Mouse (Mus musculus): ENCODE results near the gene Dnah12.
"Not testable (repeated sequence)": the region's sequence is repeated elsewhere in the genome, so short reads cannot be mapped to it uniquely, and the experiment has no call there.

Dnah12 gene

GRCm38 (mm10) chr14:26691363-26691762, 1.7 kb upstream of the Dnah12 start:
- in situ Hi-C loops (cut with MboI; ENCODE audit: low pct_unique_long_range_greater_than_20kb in 1 of 2, low sequenced_read_pairs in 2 of 2, unreplicated experiment in 1 of 2), result no loop called here

GRCm38 (mm10) chr14:26697912-26698311, 4.8 kb downstream of the Dnah12 start:
- in situ Hi-C loops (cut with MboI; ENCODE audit: low pct_unique_long_range_greater_than_20kb in 1 of 2, low sequenced_read_pairs in 2 of 2, unreplicated experiment in 1 of 2), result no loop called here

- in situ Hi-C loops (cut with MboI; ENCODE audit: low pct_unique_long_range_greater_than_20kb in 1 of 2, low sequenced_read_pairs in 2 of 2, unreplicated experiment in 1 of 2), result not testable (repeated sequence)
Observed at GRCm38 (mm10) chr14:26705246-26705645, 12.2 kb downstream of the Dnah12 start.

GRCm38 (mm10) chr14:26719696-26720095, 26.6 kb downstream of the Dnah12 start:
- in situ Hi-C loops (cut with MboI; ENCODE audit: low pct_unique_long_range_greater_than_20kb in 1 of 2, low sequenced_read_pairs in 2 of 2, unreplicated experiment in 1 of 2), result not testable (repeated sequence)

- in situ Hi-C loops (cut with MboI; ENCODE audit: low pct_unique_long_range_greater_than_20kb in 1 of 2, low sequenced_read_pairs in 2 of 2, unreplicated experiment in 1 of 2), result no loop called here
Observed at GRCm38 (mm10) chr14:26724898-26725297, 31.8 kb downstream of the Dnah12 start.

GRCm38 (mm10) chr14:26758566-26758965, 65.5 kb downstream of the Dnah12 start:
- in situ Hi-C loops (cut with MboI; ENCODE audit: low pct_unique_long_range_greater_than_20kb in 1 of 2, low sequenced_read_pairs in 2 of 2, unreplicated experiment in 1 of 2), result no loop called here

GRCm38 (mm10) chr14:26764827-26765226, 71.8 kb downstream of the Dnah12 start:
- in situ Hi-C loops (cut with MboI; ENCODE audit: low pct_unique_long_range_greater_than_20kb in 1 of 2, low sequenced_read_pairs in 2 of 2, unreplicated experiment in 1 of 2), result no loop called here

- in situ Hi-C loops (cut with MboI; ENCODE audit: low pct_unique_long_range_greater_than_20kb in 1 of 2, low sequenced_read_pairs in 2 of 2, unreplicated experiment in 1 of 2), result no loop called here
Observed at GRCm38 (mm10) chr14:26768195-26768594, 75.1 kb downstream of the Dnah12 start.

- in situ Hi-C loops (cut with MboI; ENCODE audit: low pct_unique_long_range_greater_than_20kb in 1 of 2, low sequenced_read_pairs in 2 of 2, unreplicated experiment in 1 of 2), result no loop called here
Observed at GRCm38 (mm10) chr14:26773536-26773935, 80.5 kb downstream of the Dnah12 start.

- in situ Hi-C loops (cut with MboI; ENCODE audit: low pct_unique_long_range_greater_than_20kb in 1 of 2, low sequenced_read_pairs in 2 of 2, unreplicated experiment in 1 of 2), result no loop called here
Observed at GRCm38 (mm10) chr14:26783731-26784130, 90.7 kb downstream of the Dnah12 start.

GRCm38 (mm10) chr14:26785695-26786094, 92.6 kb downstream of the Dnah12 start:
- in situ Hi-C loops (cut with MboI; ENCODE audit: low pct_unique_long_range_greater_than_20kb in 1 of 2, low sequenced_read_pairs in 2 of 2, unreplicated experiment in 1 of 2), result no loop called here

- in situ Hi-C loops (cut with MboI; ENCODE audit: low pct_unique_long_range_greater_than_20kb in 1 of 2, low sequenced_read_pairs in 2 of 2, unreplicated experiment in 1 of 2), result no loop called here
Observed at GRCm38 (mm10) chr14:26794431-26794830, 101.4 kb downstream of the Dnah12 start.

- in situ Hi-C loops (cut with MboI; ENCODE audit: low pct_unique_long_range_greater_than_20kb in 1 of 2, low sequenced_read_pairs in 2 of 2, unreplicated experiment in 1 of 2), result no loop called here
Observed at GRCm38 (mm10) chr14:26798330-26798729, 105.3 kb downstream of the Dnah12 start.

GRCm38 (mm10) chr14:26799286-26799685, 106.2 kb downstream of the Dnah12 start:
- in situ Hi-C loops (cut with MboI; ENCODE audit: low pct_unique_long_range_greater_than_20kb in 1 of 2, low sequenced_read_pairs in 2 of 2, unreplicated experiment in 1 of 2), result no loop called here

GRCm38 (mm10) chr14:26805500-26805899, 112.4 kb downstream of the Dnah12 start:
- in situ Hi-C loops (cut with MboI; ENCODE audit: low pct_unique_long_range_greater_than_20kb in 1 of 2, low sequenced_read_pairs in 2 of 2, unreplicated experiment in 1 of 2), result no loop called here

- in situ Hi-C loops (cut with MboI; ENCODE audit: low pct_unique_long_range_greater_than_20kb in 1 of 2, low sequenced_read_pairs in 2 of 2, unreplicated experiment in 1 of 2), result no loop called here
Observed at GRCm38 (mm10) chr14:26812734-26813133, 119.7 kb downstream of the Dnah12 start.

GRCm38 (mm10) chr14:26813871-26814270, 120.8 kb downstream of the Dnah12 start:
- in situ Hi-C loops (cut with MboI; ENCODE audit: low pct_unique_long_range_greater_than_20kb in 1 of 2, low sequenced_read_pairs in 2 of 2, unreplicated experiment in 1 of 2), result no loop called here

GRCm38 (mm10) chr14:26814908-26815307, 121.8 kb downstream of the Dnah12 start:
- in situ Hi-C loops (cut with MboI; ENCODE audit: low pct_unique_long_range_greater_than_20kb in 1 of 2, low sequenced_read_pairs in 2 of 2, unreplicated experiment in 1 of 2), result no loop called here

- in situ Hi-C loops (cut with MboI; ENCODE audit: low pct_unique_long_range_greater_than_20kb in 1 of 2, low sequenced_read_pairs in 2 of 2, unreplicated experiment in 1 of 2), result no loop called here
Observed at GRCm38 (mm10) chr14:26816785-26817184, 123.7 kb downstream of the Dnah12 start.

GRCm38 (mm10) chr14:26826020-26826419, 132.9 kb downstream of the Dnah12 start:
- in situ Hi-C loops (cut with MboI; ENCODE audit: low pct_unique_long_range_greater_than_20kb in 1 of 2, low sequenced_read_pairs in 2 of 2, unreplicated experiment in 1 of 2), result no loop called here

GRCm38 (mm10) chr14:26853053-26853452, 160.0 kb downstream of the Dnah12 start:
- in situ Hi-C loops (cut with MboI; ENCODE audit: low pct_unique_long_range_greater_than_20kb in 1 of 2, low sequenced_read_pairs in 2 of 2, unreplicated experiment in 1 of 2), result no loop called here
